Comparison of ENCODE assay signal across 8 mouse cellular contexts in the genomic region with DNA sequence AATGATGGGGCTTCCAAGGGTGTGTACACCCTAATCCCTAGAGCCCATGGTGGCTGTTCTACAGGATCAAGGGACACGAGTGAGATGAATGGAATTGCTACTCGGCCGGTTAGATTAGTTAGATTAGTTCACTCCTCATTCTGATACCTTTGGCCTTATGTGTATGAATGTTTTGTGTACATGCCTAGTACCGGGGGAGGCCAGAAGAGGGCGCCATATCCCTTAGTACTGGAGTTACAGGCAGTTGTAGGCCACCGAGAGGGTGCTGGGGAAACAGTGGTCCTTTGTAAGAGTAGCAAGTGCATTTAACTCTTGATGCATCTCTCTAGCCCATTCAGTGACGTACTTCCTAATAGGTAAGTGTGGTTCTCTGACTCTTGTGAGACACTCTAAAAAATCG. TPM values are rescaled to one million over a fixed set of nuclear protein-coding genes. Genes with fewer than 3 reads are reported as not detected.
DNase-seq lines count a peak whose midpoint lies in the region; ATAC-seq and TF ChIP-seq lines count a peak whose summit lies in the region.

No protein-coding gene starts in this region.

- no peaks in the 10 kb centered on the region for H3K9me3 ChIP-seq in intestine, postnatal 0 days (ENCODE audit: control insufficient read depth)
- no peaks in the 10 kb centered on the region for H3K9me3 ChIP-seq in intestine, embryonic 15.5 days
- H3K9me3 ChIP-seq in ES-E14 (ENCODE audit: control insufficient read depth, insufficient read depth, low read depth, low read length) = no peaks in the 10 kb centered on the region
- H3K9me3 ChIP-seq in limb, embryonic 10.5 days (replicated peaks) = no peaks in the 10 kb centered on the region

- no peak overlapping the region for H3K27ac ChIP-seq in intestine, postnatal 0 days (ENCODE audit: low read depth, low read length)
- H3K27ac ChIP-seq in intestine, embryonic 15.5 days = no peak overlapping the region
- H3K27ac ChIP-seq in ES-E14 (ENCODE audit: insufficient read depth, low read depth, low read length, poor library complexity, severe bottlenecking) = no peak overlapping the region
- no peak overlapping the region for H3K27ac ChIP-seq in limb, embryonic 10.5 days

- intact Hi-C loops in left cerebral cortex, postnatal 4 days (cut with DNase I) = no loop called here

- WGBS in intestine, postnatal 0 days = 64% methylated on average over 8 of the region's 8 CpGs
- 69% methylated on average over 8 of the region's 8 CpGs for WGBS in intestine, embryonic 15.5 days
- WGBS in limb, embryonic 10.5 days = 72% methylated on average over 8 of the region's 8 CpGs

- H3K36me3 ChIP-seq in intestine, postnatal 0 days (ENCODE audit: control insufficient read depth, insufficient read depth) = no peaks in the 10 kb centered on the region
- no peaks in the 10 kb centered on the region for H3K36me3 ChIP-seq in intestine, embryonic 15.5 days
- no peaks in the 10 kb centered on the region for H3K36me3 ChIP-seq in ES-E14 (ENCODE audit: control insufficient read depth, insufficient read depth, low read length, poor library complexity, severe bottlenecking)
- no peaks in the 10 kb centered on the region for H3K36me3 ChIP-seq in limb, embryonic 10.5 days

- no peak for ATAC-seq in intestine, postnatal 0 days
- no peak for ATAC-seq in intestine, embryonic 15.5 days

- no peak overlapping the region for H3K4me3 ChIP-seq in intestine, postnatal 0 days (ENCODE audit: low read depth, low read length)
- no peak overlapping the region for H3K4me3 ChIP-seq in intestine, embryonic 15.5 days (replicated peaks)
- no peak overlapping the region for H3K4me3 ChIP-seq in ES-E14 (ENCODE audit: insufficient read depth in 1 of 2, low read depth in 1 of 2, low read length in 2 of 2, poor library complexity in 1 of 2, severe bottlenecking in 1 of 2)
- H3K4me3 ChIP-seq in limb, embryonic 10.5 days = no peak overlapping the region

- TF ChIP-seq CTCF in intestine, postnatal 0 days (IDR thresholded peaks at IDR 0.05; ENCODE audit: low read depth) = peak; percentile 51

- in situ Hi-C loops in ES-E14 (cut with MboI; ENCODE audit: low sequenced_read_pairs in 2 of 2, unreplicated experiment in 2 of 2) = no loop called here

- DNase-seq in A20 (ENCODE audit: low read depth, low spot score) (peak; percentile 54), ES-E14 (ENCODE audit: low read depth, low spot score) (peak; percentile 47)
- DNase-seq in limb, embryonic 10.5 days (ENCODE audit: low spot score) = peak; percentile 49
- no peak for DNase-seq in neural tube, embryonic 10.5 days (ENCODE audit: extremely low spot score, low spot score)
- DNase-seq in left cerebral cortex, postnatal 4 days = no peak
- no peak for DNase-seq in layer of hippocampus, postnatal 10 days (ENCODE audit: low spot score in 2 of 2)

- no peak overlapping the region for H3K4me2 ChIP-seq in intestine, postnatal 0 days (replicated peaks; ENCODE audit: low read depth)
- H3K4me2 ChIP-seq in intestine, embryonic 15.5 days (replicated peaks) = no peak overlapping the region

- no peaks in the 10 kb centered on the region for H3K27me3 ChIP-seq in intestine, postnatal 0 days (replicated peaks; ENCODE audit: control insufficient read depth, insufficient read depth, low read length)
- H3K27me3 ChIP-seq in intestine, embryonic 15.5 days (replicated peaks) = peaks cover 4% of the 10 kb centered on the region; the same call in 1 of the 2 replicates
- peaks cover 52% of the 10 kb centered on the region for H3K27me3 ChIP-seq in limb, embryonic 10.5 days (ENCODE audit: low read depth, poor library complexity, severe bottlenecking)

- no peaks in the 10 kb centered on the region for H3K4me1 ChIP-seq in intestine, postnatal 0 days (replicated peaks; ENCODE audit: control insufficient read depth, insufficient read depth, low read length)
- no peaks in the 10 kb centered on the region for H3K4me1 ChIP-seq in intestine, embryonic 15.5 days (replicated peaks)
- peaks cover 0 to under 1% of the 10 kb centered on the region in 2 experiments; a peak in 1 of 4 replicates for H3K4me1 ChIP-seq in ES-E14 (ENCODE audit: control insufficient read depth in 2 of 2, insufficient read depth in 2 of 2, low read length in 2 of 2, poor library complexity in 1 of 2)
- H3K4me1 ChIP-seq in limb, embryonic 10.5 days = peaks cover 16% of the 10 kb centered on the region; the same call in 1 of the 2 replicates

- H3K9ac ChIP-seq in intestine, postnatal 0 days (ENCODE audit: low read depth, low read length) = no peak overlapping the region
- H3K9ac ChIP-seq in intestine, embryonic 15.5 days = no peak overlapping the region
- H3K9ac ChIP-seq in ES-E14 (ENCODE audit: insufficient read depth, low read depth, low read length, poor library complexity, severe bottlenecking) = no peak overlapping the region

TF ChIP-seq in ES-E14, 5 proteins besides CTCF, POLR2A, EP300 and RAD21:
- peak; percentile 89 for TF ChIP-seq ZC3H11A (IDR thresholded peaks at IDR 0.05; ENCODE audit: borderline replicate concordance, low read depth, low read length)
- TF ChIP-seq MAFK (IDR thresholded peaks at IDR 0.05; ENCODE audit: insufficient read depth, low read depth, low read length) = no peak

RNA-seq across cellular contexts. Expression of a gene that starts 14.2 kb away (rescaled TPM):
- 0.77 and 1.7 TPM in 2 replicates for polyA plus RNA-seq in intestine, postnatal 0 days (2015; fragmentation: Nextera tagmentation; extraction: Ambion mirVana)
- polyA plus RNA-seq in intestine, embryonic 15.5 days (2015; fragmentation: Nextera tagmentation; extraction: Ambion mirVana) = 4.1 and 5.8 TPM in 2 replicates
- total RNA-seq in ES-E14 (2012; rRNA removed) = 0.74 and 0.98 TPM in 2 replicates
- 0.41 and 1.1 TPM in 2 replicates for polyA plus RNA-seq in limb, embryonic 10.5 days (2016; fragmentation: Nextera tagmentation; extraction: Ambion mirVana)
- 100 to 1,000 TPM; 184 to 207 TPM for total RNA-seq in left cerebral cortex, postnatal 4 days (2021)
- total RNA-seq in layer of hippocampus, postnatal 10 days (2021) = 10 to 100 TPM; 73.0 to 74.9 TPM

Comparison
In these comparisons a context has a peak if more than half of its experiments do, and no peak if none do; other contexts are left out.
1. DNase-seq: peak in A20 (single experiment), ES-E14 (single experiment) and limb, embryonic 10.5 days (single experiment); none in neural tube, embryonic 10.5 days (single experiment), left cerebral cortex, postnatal 4 days (single experiment) and layer of hippocampus, postnatal 10 days (0 of 2).
2. RNA of a gene that starts 14.2 kb away (total RNA-seq): 184 to 207 TPM in left cerebral cortex, postnatal 4 days and 73.0 to 74.9 TPM in layer of hippocampus, postnatal 10 days; 0.74 to 0.98 TPM in ES-E14; every median in the first group is over 10 times any median in the second.